Mouse (Mus musculus) bone marrow macrophage, adult 2 months (primary cell): ENCODE measurements around the gene Rbmxl1. TPM values are rescaled to one million over a fixed set of nuclear protein-coding genes. Genes with fewer than 3 reads are reported as not detected.

Source experiments
- H3K27ac ChIP-seq: 2 replicates; pipeline ENCODE4 v1.5.1; 2012; ENCODE audit warnings: low read depth, low read length; ENCODE audit not compliant: insufficient read depth
- H3K4me1 ChIP-seq: 2 replicates; pipeline ENCODE4 v1.6.1; 2012; ENCODE audit warnings: low read length; ENCODE audit not compliant: control insufficient read depth, insufficient read depth
- H3K4me3 ChIP-seq: 2 replicates; pipeline ENCODE4 v1.5.1; 2012; ENCODE audit warnings: mild to moderate bottlenecking, low read length, moderate library complexity; ENCODE audit not compliant: insufficient read depth
- CTCF ChIP-seq: IDR thresholded peaks from 2 replicates; pipeline ENCODE4 v1.5.1; 2012; ENCODE audit warnings: low read depth, mild to moderate bottlenecking, low read length, moderate library complexity
- POLR2A ChIP-seq: IDR thresholded peaks from 2 replicates; pipeline ENCODE4 v1.6.1; 2012; ENCODE audit warnings: mild to moderate bottlenecking, low read depth, low read length, borderline replicate concordance
- polyA plus RNA-seq: library from polyadenylated mRNA; stranded (reverse); fragments of >200 nt; gene quantifications from 2 replicates; pipeline ENCODE4 v1.2.4, GENCODE M21; 2012; ENCODE audit not compliant: missing spikeins, insufficient read depth, insufficient read length

Gene Rbmxl1
- polyA plus RNA-seq, 1 experiment: 46.6 TPM

GRCm38 (mm10) chr8:78493031-78493430 is 15.7 kb downstream of the Rbmxl1 start:
- Histone ChIP-seq H3K4me3 (no peak overlapping the region), H3K27ac (no peak overlapping the region), H3K4me1 (no peaks in the 10 kb centered on the region)
- TF ChIP-seq POLR2A: no peak
- TF ChIP-seq CTCF: no peak

GRCm38 (mm10) chr8:78489733-78490132 is 19.0 kb downstream of the Rbmxl1 start:
- H3K4me1 ChIP-seq: no peaks in the 10 kb centered on the region
- H3K4me3 ChIP-seq: no peak overlapping the region
- H3K27ac ChIP-seq: no peak overlapping the region
- TF ChIP-seq POLR2A: no peak
- TF ChIP-seq CTCF: no peak

- Histone ChIP-seq H3K27ac (no peak overlapping the region), H3K4me1 (no peaks in the 10 kb centered on the region), H3K4me3 (no peak overlapping the region)
- TF ChIP-seq CTCF (no peak), POLR2A (no peak)
These were observed 31.5 kb downstream of the Rbmxl1 start for GRCm38 (mm10) chr8:78477051-78477829.

GRCm38 (mm10) chr8:78467889-78468288 is 40.8 kb downstream of the Rbmxl1 start:
- TF ChIP-seq CTCF: no peak
- TF ChIP-seq POLR2A: no peak
- no peaks in the 10 kb centered on the region for H3K4me1 ChIP-seq
- H3K4me3 ChIP-seq: no peak overlapping the region
- H3K27ac ChIP-seq: no peak overlapping the region

GRCm38 (mm10) chr8:78463941-78464340 is 44.8 kb downstream of the Rbmxl1 start:
- Histone ChIP-seq H3K4me3 (no peak overlapping the region), H3K27ac (no peak overlapping the region), H3K4me1 (no peaks in the 10 kb centered on the region)
- TF ChIP-seq CTCF: no peak
- TF ChIP-seq POLR2A: no peak

- no peak for TF ChIP-seq POLR2A
- no peak for TF ChIP-seq CTCF
- Histone ChIP-seq H3K27ac (no peak overlapping the region), H3K4me3 (no peak overlapping the region), H3K4me1 (no peaks in the 10 kb centered on the region)
These were observed 52.3 kb downstream of the Rbmxl1 start for GRCm38 (mm10) chr8:78456441-78456840.

Other genes starting within 250 kb of the Rbmxl1 start
- gene Pou4f2, start 72.3 kb downstream of the Rbmxl1 start, polyA plus RNA-seq: not detected in 2 replicates
- gene Slc10a7, start 448 bp upstream of the Rbmxl1 start, polyA plus RNA-seq: 14.2 TPM in 2 replicates